Mouse (Mus musculus) activated CD4-positive, CD25-positive, alpha-beta regulatory T cell, adult 9 weeks (primary cell): ENCODE data around the gene Vmn2r82. TPM values are rescaled to one million over a fixed set of nuclear protein-coding genes. Genes with fewer than 3 reads are reported as not detected.

Source experiments
- polyA plus RNA-seq: library from polyadenylated mRNA; unstranded; fragments of 100-300 nt; shearing (Covaris generic); gene quantifications from one replicate; pipeline ENCODE4 v1.2.1, GENCODE M21; 2017

Vmn2r82 gene
- polyA plus RNA-seq, result not detected

GRCm38 (mm10) chr10:79356220-79356619, at the start of gene Vmn2r82:
Gene Vmn2r82 (plus strand): TSS chr10:79356520.

Other genes with a start within 250 kb of the Vmn2r82 start
- gene Vmn2r80, start 207.8 kb upstream of the Vmn2r82 start, polyA plus RNA-seq, result not detected
- gene Vmn2r81, start 108.8 kb upstream of the Vmn2r82 start, polyA plus RNA-seq, result not detected
- gene Vmn2r83, start 112.2 kb downstream of the Vmn2r82 start, polyA plus RNA-seq, result not detected
- gene Plpp2, start 177.3 kb downstream of the Vmn2r82 start, polyA plus RNA-seq, result 6.1 TPM
- 39.1 TPM for gene Mier2, start 198.7 kb downstream of the Vmn2r82 start, polyA plus RNA-seq
- gene Theg, start 230.8 kb downstream of the Vmn2r82 start, polyA plus RNA-seq, result not detected